Mouse (Mus musculus) neural tube, embryonic 15.5 days (tissue): Measurements from ENCODE around the gene Tcp10a. TPM values are rescaled to one million over a fixed set of nuclear protein-coding genes. Genes with fewer than 3 reads are reported as not detected.
"Not testable (repeated sequence)": the region's sequence is repeated elsewhere in the genome, so short reads cannot be mapped to it uniquely, and the experiment has no call there.

Experiments
- ATAC-seq: fragments of 200-750 bp; cut with Nextera tagmentation; 2 replicates; pipeline ENCODE4 v1.8.0; 2017; ENCODE audit warnings: mild to moderate bottlenecking, moderate TSS enrichment, moderate library complexity; ENCODE audit not compliant: low FRiP score
- H3K27ac ChIP-seq: fragments of 300-500 bp; sonication (generic); replicated peaks from 2 replicates; pipeline ENCODE4 v1.5.1; 2015; ENCODE audit warnings: mild to moderate bottlenecking, inconsistent platforms
- H3K27me3 ChIP-seq: fragments of 300-500 bp; sonication (generic); replicated peaks from 2 replicates; pipeline ENCODE4 v1.6.1; 2015; ENCODE audit warnings: inconsistent platforms
- H3K36me3 ChIP-seq: fragments of 300-500 bp; sonication (generic); 2 replicates; pipeline ENCODE4 v1.6.1; 2015; ENCODE audit warnings: inconsistent platforms
- H3K4me1 ChIP-seq: fragments of 300-500 bp; sonication (generic); 2 replicates; pipeline ENCODE4 v1.6.1; 2015; ENCODE audit warnings: inconsistent platforms
- H3K4me2 ChIP-seq: fragments of 300-500 bp; sonication (generic); 2 replicates; pipeline ENCODE4 v1.6.1; 2015; ENCODE audit warnings: inconsistent platforms, mild to moderate bottlenecking, moderate library complexity
- H3K4me3 ChIP-seq: fragments of 300-500 bp; sonication (generic); replicated peaks from 2 replicates; pipeline ENCODE4 v1.5.1; 2015; ENCODE audit warnings: mild to moderate bottlenecking, inconsistent platforms
- H3K9ac ChIP-seq: fragments of 300-500 bp; sonication (generic); replicated peaks from 2 replicates; pipeline ENCODE4 v1.6.1; 2015; ENCODE audit warnings: mild to moderate bottlenecking, inconsistent platforms
- H3K9me3 ChIP-seq: fragments of 300-500 bp; sonication (generic); replicated peaks from 2 replicates; pipeline ENCODE4 v1.6.1; 2016; ENCODE audit warnings: inconsistent platforms
- WGBS: fragments of 180-500 bp; shearing (Covaris S2); methylation state at CpG from one replicate; pipeline ENCODE4 v1.1.7; 2015; ENCODE audit warnings: mixed read lengths; 5-methylcytosine and 5-hydroxymethylcytosine counted together
- polyA plus RNA-seq: library from polyadenylated mRNA; unstranded; fragments of >200 nt; fragmentation: Nextera tagmentation; extraction: Ambion mirVana; gene quantifications from 2 replicates; pipeline ENCODE4 v1.2.1, GENCODE M21; 2015

Gene Tcp10a
- polyA plus RNA-seq, result not detected in 2 replicates

DNA sequence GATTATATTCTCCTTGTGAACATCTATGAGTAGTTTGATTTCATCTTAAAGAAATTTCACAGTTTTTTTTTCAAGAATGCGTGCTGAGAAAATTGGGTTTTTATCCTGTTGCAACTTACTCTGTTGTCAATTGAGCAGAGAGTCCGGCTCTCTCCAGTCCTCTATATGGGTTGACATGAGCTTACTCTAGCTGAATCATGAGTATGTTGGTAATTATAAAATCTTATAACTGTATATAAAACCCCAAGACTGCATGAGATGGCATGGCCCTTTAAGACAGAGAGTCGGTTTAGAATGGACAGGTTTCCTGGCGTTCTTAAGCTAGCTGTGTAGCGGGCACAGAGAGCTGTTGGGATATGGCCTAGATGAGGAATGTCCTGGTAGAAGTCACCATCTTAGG is at the start of gene Tcp10a:
TSS of gene Tcp10a (plus strand) at position 301 of the 400 bp plus-strand sequence.
- ATAC-seq, H3K27ac ChIP-seq, H3K9me3 ChIP-seq, H3K36me3 ChIP-seq, H3K4me3 ChIP-seq, H3K27me3 ChIP-seq, H3K9ac ChIP-seq, H3K4me2 ChIP-seq, H3K4me1 ChIP-seq: not testable (repeated sequence)
- WGBS, result 95% methylated on average over 5 of the region's 5 CpGs

- H3K4me3 ChIP-seq, result no peak overlapping the region
- H3K4me2 ChIP-seq, result no peak overlapping the region
- no peak overlapping the region for H3K9ac ChIP-seq
- H3K4me1 ChIP-seq, result no peaks in the 10 kb centered on the region
- no peaks in the 10 kb centered on the region for H3K9me3 ChIP-seq
- no peak for ATAC-seq
- peaks cover 24% of the 10 kb centered on the region for H3K36me3 ChIP-seq
- 89% methylated on average over 15 of the region's 15 CpGs for WGBS
- no peaks in the 10 kb centered on the region for H3K27me3 ChIP-seq
- H3K27ac ChIP-seq, result no peak overlapping the region
Measured at GRCm38 (mm10) chr17:7278702-7279242, 45.7 kb upstream of the Tcp10a start.

DNA sequence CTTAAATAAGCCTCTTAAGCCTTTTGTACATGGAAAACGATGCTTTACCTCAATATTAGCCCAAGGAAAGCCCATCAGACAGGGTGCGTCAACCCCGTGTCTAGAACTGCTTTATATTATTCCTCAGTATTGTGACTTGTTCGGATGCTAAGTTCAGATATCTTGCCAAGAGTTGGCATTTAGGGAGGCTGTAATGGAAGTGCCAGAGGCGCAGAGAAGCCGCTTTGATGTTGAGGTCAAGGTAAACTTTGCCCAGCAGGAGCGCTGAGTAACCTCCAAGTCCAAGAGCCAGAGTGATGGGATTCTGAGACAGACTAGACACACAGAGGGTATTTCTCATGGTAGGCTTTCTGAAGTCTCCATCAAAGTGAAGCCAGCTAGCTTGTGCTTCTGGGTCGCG is 45.2 kb upstream of the Tcp10a start:
- 96% methylated on average over 9 of the region's 9 CpGs for WGBS
- H3K4me3 ChIP-seq, result no peak overlapping the region
- no peaks in the 10 kb centered on the region for H3K4me1 ChIP-seq
- no peak for ATAC-seq
- no peak overlapping the region for H3K4me2 ChIP-seq
- H3K36me3 ChIP-seq, result peaks cover 24% of the 10 kb centered on the region
- H3K9me3 ChIP-seq, result no peaks in the 10 kb centered on the region
- no peaks in the 10 kb centered on the region for H3K27me3 ChIP-seq
- H3K9ac ChIP-seq, result no peak overlapping the region
- no peak overlapping the region for H3K27ac ChIP-seq

DNA sequence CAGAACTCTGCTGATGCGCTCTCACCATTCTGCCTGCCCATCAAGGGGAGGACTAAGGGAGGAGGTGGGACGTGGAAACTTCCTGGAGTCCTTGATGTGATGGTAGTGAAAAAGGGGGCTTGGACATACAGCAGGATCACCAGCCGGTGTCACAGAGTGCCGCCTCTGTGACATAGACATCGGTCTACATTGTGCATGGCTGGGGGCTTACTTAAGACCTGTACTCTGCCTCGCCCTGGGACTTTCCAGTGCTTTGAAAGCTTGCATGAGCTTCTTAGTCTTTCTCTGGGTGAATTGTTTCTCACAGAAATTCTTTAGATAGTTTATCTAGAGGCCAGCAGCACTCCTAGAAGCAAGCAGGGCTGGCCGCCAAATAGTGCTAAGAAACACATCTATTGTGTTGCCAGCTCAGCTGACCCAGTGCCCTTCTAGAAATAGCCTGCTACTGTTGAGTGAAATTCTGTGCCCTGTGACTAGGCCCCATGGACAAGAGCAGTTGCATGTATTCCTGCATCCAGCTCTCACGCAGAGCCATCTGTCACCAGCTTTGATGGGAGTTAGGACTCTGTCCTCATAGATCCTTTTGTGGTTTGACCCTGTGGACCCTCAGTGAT is 40.0 kb upstream of the Tcp10a start:
- peaks cover 13% of the 10 kb centered on the region; the same call in 1 of the 2 replicates for H3K36me3 ChIP-seq
- no peak overlapping the region for H3K9ac ChIP-seq
- no peak overlapping the region for H3K4me3 ChIP-seq
- H3K27me3 ChIP-seq, result no peaks in the 10 kb centered on the region
- H3K27ac ChIP-seq, result no peak overlapping the region
- no peaks in the 10 kb centered on the region for H3K9me3 ChIP-seq
- peaks cover 9% of the 10 kb centered on the region for H3K4me1 ChIP-seq
- no peak overlapping the region for H3K4me2 ChIP-seq
- peak; percentile 26; the same call in 1 of the 2 replicates for ATAC-seq
- 76% methylated on average over 8 of the region's 8 CpGs for WGBS

DNA sequence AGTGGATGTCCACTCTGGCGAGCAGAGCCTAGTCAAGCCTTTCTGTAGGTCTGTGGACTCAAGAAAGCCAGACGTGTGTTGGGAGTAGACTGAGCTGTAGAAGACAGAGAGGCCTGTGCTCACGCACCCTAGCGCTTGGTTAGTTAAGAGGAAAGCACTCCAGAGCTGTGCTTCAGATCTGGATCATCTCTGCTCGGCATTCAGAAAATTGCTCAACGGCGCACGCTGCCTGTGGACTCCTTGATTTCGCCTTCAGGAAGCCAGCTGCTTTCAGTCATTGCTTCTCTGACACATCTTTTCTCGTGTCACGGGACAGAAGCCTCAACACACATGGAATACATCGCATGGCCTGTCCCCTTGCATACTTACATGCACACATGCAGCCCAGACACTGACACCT is 39.2 kb upstream of the Tcp10a start:
- no peak overlapping the region for H3K4me2 ChIP-seq
- no peak overlapping the region for H3K4me3 ChIP-seq
- no peaks in the 10 kb centered on the region for H3K9me3 ChIP-seq
- no peak overlapping the region for H3K27ac ChIP-seq
- WGBS, result 87% methylated on average over 12 of the region's 12 CpGs
- peaks cover 13% of the 10 kb centered on the region; the same call in 1 of the 2 replicates for H3K36me3 ChIP-seq
- H3K9ac ChIP-seq, result no peak overlapping the region
- no peak for ATAC-seq
- no peaks in the 10 kb centered on the region for H3K27me3 ChIP-seq
- H3K4me1 ChIP-seq, result peaks cover 9% of the 10 kb centered on the region

DNA sequence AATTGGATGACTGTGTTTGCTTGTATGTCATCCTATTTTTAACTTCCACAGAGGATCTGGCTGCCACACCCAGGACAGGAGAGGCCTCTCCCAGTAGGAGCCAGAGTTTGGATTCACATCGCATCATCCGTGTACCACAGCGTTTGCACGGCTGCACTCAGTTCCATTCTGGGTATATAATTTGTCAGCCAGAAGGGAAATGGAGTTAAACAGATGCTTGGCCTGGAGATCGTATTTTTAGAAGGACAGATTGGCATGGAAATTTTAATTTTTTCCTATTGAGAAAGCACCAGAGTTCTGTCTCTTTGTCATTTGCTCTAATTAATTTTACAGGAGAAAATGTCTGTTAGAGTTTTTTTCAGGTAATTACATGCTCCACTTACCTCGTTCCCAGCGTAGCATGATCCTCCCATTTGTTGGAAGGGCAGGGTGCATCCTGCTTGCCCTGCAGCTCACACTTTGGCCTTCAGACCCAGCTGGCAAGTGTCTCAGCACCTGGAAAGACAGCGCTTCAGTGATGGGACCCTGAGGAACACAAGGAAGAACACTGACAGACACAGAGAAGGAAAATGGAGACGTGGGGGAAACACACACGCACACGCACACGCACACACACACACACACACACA is 37.9 kb upstream of the Tcp10a start:
- WGBS, result 66% methylated on average over 12 of the region's 12 CpGs
- Histone ChIP-seq H3K4me3 (no peak overlapping the region), H3K27ac (peak overlapping the region; percentile 60; the same call in 1 of the 2 replicates), H3K4me1 (peaks cover 9% of the 10 kb centered on the region), H3K36me3 (peaks cover 16% of the 10 kb centered on the region; the same call in 1 of the 2 replicates), H3K9ac (no peak overlapping the region), H3K4me2 (no peak overlapping the region), H3K27me3 (no peaks in the 10 kb centered on the region), H3K9me3 (no peaks in the 10 kb centered on the region)
- ATAC-seq, result no peak

DNA sequence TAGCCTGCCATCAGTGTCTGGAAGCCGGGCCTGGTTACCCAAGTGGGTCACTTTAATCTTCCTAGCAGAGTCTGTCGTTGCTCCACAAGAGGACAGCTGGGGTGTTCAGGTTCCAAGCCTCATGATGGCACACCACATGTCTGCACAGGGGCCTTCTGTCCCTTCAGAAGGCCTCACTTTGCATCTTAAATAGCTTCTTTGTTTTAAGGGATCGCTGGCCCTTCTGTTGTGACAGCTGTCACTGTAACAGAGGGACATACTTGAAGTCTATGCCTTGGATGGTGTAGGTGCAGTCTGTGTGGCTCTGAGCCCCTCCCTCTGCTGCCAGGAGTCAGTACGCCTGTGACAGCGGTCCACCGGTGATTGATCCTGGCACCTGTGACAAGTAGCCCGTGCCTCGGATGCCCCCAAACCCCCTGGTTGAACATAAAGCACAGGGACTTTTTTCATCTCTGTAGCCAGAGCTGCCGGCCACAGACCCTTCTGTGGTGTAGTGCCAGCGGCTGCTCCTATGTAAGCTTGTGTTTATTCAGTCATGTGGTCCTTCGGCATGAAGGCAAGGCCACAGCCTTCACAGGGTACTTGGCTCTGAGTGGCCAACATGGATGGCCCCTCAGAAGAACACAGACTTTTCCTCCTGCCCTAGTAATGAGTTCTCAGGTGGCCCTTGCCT is 32.3 kb upstream of the Tcp10a start:
- Histone ChIP-seq H3K27me3 (no peaks in the 10 kb centered on the region), H3K9me3 (no peaks in the 10 kb centered on the region), H3K4me2 (no peak overlapping the region), H3K4me1 (0 out of 2 replicates have a peak, but pooled peaks cover 1% of the 10 kb centered on the region), H3K9ac (no peak overlapping the region), H3K36me3 (peaks cover 7% of the 10 kb centered on the region), H3K4me3 (no peak overlapping the region), H3K27ac (no peak overlapping the region)
- 62% methylated on average over 11 of the region's 11 CpGs for WGBS
- ATAC-seq, result no peak

- H3K27me3 ChIP-seq, H3K4me3 ChIP-seq, H3K4me2 ChIP-seq, H3K4me1 ChIP-seq, H3K27ac ChIP-seq, H3K36me3 ChIP-seq, H3K9me3 ChIP-seq, H3K9ac ChIP-seq: not testable (repeated sequence)
- peak; percentile 93 for ATAC-seq
- 61% methylated on average over 8 of the region's 8 CpGs for WGBS
Measured at GRCm38 (mm10) chr17:7306278-7307196, 17.9 kb upstream of the Tcp10a start.

DNA sequence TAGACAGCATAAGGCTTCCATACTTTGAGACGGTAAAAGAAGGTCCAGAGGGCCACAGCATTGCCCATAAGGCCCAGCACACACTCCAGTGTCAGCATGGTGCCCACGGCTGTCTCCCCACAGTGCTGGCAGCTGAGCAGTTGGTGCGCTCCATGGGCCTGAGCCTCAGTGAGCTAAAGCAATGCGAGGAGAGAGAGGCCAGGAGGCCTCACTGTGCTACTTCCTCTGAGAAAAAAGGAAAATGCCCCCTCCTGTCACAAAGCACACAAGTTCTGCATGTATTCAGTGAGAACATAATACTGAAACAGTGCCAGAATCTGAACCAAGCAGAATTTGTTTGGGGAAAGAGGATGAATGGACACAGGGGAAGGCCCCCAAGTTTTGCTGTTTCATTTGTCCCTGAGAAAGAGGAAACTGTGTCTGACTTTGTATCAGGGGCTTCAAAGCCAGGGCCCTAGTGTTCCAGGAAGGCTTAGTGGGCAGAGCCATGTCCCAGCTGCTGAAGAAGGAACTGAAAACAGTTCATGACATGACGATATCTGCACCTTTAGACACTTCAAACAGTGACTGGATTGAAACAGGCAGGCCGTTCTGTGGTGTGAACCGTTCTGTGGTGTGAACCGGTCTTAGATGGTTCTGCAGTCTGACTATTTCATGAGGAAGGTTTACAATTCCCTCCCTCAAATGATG is 8.6 kb upstream of the Tcp10a start:
- H3K4me1 ChIP-seq, H3K4me3 ChIP-seq, H3K36me3 ChIP-seq, H3K27me3 ChIP-seq, H3K9ac ChIP-seq, ATAC-seq, H3K4me2 ChIP-seq, H3K27ac ChIP-seq, H3K9me3 ChIP-seq: not testable (repeated sequence)
- WGBS, result 78% methylated on average over 7 of the region's 8 CpGs

GRCm38 (mm10) chr17:7319789-7320188 is 4.7 kb upstream of the Tcp10a start:
- WGBS, result 92% methylated on average over 6 of the region's 6 CpGs
- H3K36me3 ChIP-seq, H3K4me2 ChIP-seq, H3K4me3 ChIP-seq, H3K9ac ChIP-seq, H3K27me3 ChIP-seq, ATAC-seq, H3K9me3 ChIP-seq, H3K4me1 ChIP-seq, H3K27ac ChIP-seq: not testable (repeated sequence)

DNA sequence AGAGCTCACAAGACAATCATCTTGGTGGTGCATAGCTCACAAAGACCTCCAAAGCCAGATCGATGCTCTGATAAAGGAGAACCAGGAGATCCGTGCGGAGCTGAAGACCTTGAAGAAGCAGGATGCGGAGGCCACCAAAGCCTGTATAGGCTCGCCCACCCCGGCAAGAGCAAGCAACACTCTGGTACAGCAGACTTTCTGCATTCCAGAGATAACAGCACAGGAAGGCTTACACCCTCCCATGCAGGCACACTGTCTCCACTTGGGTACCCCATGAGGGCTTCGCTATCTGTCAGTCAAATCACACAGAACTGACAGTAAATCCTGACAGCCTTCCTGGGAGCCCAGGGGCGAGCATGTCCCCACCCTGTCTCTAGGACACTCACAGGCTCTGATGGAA is 2.0 kb downstream of the Tcp10a start:
- H3K36me3 ChIP-seq, H3K27ac ChIP-seq, H3K9ac ChIP-seq, ATAC-seq, H3K9me3 ChIP-seq, H3K4me1 ChIP-seq, H3K4me2 ChIP-seq, H3K4me3 ChIP-seq, H3K27me3 ChIP-seq: not testable (repeated sequence)
- WGBS, result 90% methylated on average over 5 of the region's 8 CpGs
